Mouse (Mus musculus) urinary bladder, adult 18-20 months (tissue): ENCODE measurements around the gene Prr32.

Experiments used
- DNase-seq, 2 experiments: peaks; one replicate each; pipeline ENCODE4 v3.0.0; 2022; ENCODE audit warnings: low spot score in 2 of 2, mixed read lengths in 2 of 2

Prr32 gene

DNA sequence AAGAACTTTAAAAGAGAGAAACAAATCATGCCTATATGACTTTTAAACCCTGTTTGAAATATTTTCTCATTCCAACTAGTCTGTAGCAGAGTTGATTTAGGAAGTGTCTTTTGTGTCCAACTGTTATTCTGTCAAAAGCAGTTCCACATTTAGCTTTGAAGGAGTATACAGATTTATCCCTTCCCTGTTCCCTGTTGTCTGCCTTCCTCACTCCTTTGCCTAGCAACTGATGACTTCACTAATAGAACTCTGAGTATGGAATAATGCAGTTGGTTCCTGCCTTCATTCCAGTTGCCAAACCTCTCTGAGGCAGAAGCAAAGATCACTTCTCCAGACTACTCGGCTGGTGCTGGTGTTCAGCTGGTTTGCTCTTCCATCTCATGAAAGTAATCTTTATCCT lies at the start of gene Prr32:
Gene Prr32, plus strand, starts transcription at position 301 of the 400 bp plus-strand sequence.
- no peak for DNase-seq
